Mouse (Mus musculus): ENCODE results near the gene Gm28374.
"Not testable (repeated sequence)": the region's sequence is repeated elsewhere in the genome, so short reads cannot be mapped to it uniquely, and the experiment has no call there.

The Gm28374 gene

DNA sequence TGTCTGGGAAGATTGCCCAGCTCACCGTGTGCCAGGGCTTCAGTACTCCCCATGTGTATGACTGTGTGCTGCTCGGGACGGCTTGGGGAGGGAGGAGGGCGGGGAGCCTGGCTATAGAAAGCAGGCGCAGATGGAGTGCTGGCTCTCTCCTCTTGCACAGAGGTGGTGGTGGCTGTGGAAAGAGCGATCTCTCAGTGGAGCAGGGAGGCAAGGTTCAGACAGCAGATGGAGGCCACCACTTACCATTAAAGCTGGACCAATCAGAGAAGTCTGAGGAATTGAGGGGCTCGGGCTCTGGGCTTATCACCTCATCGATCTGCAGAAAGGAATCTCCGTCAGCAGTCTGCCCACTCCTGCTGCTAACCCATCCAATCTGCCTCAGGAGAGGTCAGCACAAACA, at the start of gene Gm28374:
Gene Gm28374, minus strand, starts transcription at position 101 of the 400 bp plus-strand sequence.
- DNase-seq (ENCODE audit: low spot score in 2 of 2), result no peak

DNA sequence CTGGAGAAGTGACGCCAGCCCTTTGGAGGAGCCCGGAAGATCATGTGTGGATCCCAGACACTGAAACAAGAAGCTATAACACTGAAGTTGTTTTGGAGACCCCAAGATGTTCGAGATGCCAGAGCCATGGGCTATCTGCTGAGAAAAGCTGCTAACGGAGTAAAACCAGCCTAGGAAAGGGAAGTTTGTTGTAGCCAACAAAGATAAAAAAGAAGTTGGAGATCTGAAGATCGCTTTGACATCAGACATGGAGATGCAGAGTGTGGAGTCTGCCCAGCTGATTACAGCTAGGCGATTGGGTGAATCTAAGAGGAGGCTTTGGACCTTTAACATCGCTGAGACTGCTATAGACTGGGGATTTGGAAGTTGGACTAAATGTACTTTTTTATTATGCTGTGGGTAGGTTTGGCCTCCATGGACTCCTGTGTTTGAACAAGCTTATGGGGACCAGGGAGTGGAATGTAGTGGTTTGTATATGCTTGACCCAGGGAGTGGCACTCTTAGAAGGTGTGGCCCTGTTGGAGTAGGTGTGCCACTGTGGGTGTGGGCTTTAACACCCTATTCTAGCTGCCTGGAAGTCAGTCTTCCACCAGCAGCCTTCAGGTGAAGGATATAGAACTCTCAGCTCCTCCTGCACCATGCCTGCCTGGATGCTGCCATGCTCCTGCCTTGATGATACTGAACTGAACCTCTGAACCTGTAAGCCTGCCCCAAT, 48.5 kb upstream of the Gm28374 start:
- not testable (repeated sequence) for DNase-seq (ENCODE audit: low spot score in 2 of 2)

DNA sequence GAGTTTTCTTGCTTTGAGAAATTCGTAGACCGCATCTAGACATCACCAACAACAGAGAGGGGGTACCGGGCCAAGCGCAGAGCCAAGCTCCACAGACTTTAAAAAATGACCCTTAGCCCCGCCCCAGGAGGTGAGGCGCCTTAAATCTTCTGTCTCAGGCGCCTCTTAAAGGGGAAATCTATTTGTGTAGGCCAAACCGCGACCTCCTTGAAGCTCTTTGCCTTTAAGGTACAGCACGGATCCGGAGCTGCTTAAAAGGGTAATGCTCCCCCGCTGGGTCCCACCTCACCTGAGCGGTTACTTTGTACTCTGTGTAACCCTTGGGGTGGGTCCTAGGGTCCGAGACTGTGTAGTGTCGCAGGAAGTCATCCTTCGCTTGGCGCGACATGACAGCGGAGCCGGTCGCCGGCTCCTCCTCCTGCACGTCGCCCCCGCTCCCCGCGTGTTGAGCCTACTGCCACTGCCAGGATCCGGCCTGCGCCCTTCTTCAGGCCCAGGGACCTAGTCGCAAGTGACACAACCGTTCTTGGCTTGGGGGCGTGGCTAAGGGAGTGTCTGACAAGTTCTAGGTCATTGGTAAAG, 45.8 kb upstream of the Gm28374 start, which contains the start of gene Snx15:
Gene Snx15, minus strand, starts transcription at position 545 of the 582 bp plus-strand sequence.
- DNase-seq (ENCODE audit: low spot score in 2 of 2), result peak; percentile 95 to 97

DNA sequence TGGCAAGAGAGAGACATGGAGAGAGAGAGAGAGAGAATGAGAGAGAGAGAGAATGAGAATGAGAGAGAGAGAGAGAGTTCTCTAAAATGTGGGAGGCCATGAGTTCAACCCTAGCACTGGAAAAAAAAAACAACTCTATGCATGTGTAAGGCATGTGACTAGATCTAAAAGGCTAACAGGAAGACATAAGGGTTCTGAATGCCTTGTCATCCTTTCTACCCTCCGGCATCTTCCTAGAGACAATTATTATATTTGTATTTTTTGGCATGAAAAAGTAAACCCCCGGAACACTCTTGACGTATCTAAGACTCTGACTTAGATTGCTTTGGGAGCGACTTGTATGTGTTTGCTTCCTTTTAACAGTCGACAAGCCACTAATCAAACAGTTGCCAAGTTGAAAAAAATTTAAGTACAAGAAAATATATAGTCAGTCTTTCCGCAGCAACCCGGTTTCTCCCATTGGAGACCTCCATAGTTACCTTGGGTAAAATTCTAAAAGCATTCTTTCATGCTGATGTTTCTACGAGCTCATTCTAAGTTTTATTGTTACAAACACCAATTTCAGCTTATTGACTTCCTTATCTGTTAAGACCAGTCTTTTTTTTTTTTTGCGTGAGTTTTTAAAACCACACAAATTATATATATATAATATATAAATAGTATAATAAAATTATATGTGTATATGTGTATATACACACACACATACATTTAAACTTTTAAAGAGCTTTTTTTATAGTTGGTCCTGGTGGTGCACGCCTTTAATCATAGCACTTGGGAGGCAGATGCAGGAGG, 44.9 kb upstream of the Gm28374 start:
- no peak for DNase-seq (ENCODE audit: low spot score in 2 of 2)

DNA sequence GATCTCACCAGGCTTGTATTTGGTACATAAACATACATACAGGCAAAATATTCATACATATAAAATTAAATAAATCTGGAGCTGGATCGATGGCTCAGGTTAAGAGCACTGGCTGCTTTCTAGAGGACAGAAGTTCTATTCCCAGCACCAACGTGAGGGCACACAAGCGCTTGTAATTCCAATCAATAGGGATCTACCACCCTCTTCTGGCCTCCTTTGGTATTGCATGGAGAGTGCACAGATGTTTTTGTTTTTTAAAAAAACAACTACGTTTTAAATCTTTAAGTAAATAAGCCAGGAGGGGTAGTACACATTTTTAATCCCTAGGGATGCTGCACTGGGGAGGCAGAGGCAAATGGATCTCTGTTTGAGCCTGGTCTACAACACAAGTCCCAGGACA, 44.2 kb upstream of the Gm28374 start:
- DNase-seq (ENCODE audit: low spot score in 2 of 2), result peak; percentile 54 to 64

DNA sequence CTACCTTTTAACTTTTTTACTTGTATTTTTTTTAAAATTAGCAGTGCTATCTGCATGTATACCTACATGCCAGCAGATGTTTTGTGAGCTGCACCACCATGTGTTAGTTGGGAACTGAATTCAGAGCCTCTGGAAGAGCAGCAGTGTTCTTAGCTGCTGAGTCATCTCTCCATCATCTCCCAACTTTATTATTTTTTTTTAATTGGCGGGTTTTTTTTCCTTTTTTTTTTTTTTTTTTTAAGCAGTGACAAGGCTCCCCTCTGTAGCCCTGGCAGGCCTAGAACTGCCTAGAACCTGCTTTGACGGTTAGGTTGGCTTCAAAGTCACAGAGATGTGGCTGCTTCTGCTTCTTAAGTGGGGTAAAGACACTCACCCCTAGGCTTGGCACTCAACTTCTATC, 42.8 kb upstream of the Gm28374 start:
- no peak for DNase-seq (ENCODE audit: low spot score in 2 of 2)

DNA sequence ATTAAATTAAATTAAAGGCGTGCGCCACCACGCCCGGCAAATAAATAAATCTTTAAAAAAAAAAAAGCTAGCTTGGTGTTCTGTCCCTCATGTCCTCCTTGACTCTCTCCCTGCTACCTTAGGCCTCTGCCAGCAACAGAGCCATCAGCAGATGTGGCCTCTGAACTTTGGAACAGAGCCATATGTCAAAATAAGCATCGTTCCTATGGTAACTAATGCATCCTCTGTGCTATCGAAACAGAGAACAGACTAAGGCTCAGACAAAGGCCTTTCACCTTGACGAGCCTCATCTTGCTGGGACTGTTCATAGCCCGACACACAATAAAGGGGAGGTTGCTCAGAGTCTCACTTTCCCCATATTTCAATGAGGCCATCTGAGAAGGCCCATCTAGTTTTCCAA, 41.3 kb upstream of the Gm28374 start:
- DNase-seq (ENCODE audit: low spot score in 2 of 2), result no peak

DNA sequence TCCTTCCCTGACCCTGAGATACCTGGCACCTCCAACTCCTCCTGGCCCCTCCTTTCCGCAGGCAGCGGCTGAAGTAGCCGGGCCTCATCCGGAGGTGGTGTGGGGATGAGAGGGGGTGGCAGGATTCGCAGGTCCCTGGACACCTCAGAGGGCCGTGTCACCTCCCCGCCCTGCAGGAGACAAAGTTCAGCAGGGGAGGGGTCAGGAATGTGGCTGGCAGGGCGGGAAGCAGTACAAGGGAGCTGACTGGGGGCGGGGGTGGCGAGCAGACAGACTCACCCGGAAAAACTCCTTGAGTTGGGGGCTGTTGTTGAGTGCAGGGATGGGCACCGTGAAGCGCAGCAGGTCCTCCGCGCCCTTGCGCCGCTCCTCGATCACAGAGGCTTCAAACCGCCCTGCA, 39.7 kb upstream of the Gm28374 start:
- DNase-seq (ENCODE audit: low spot score in 2 of 2), result no peak

DNA sequence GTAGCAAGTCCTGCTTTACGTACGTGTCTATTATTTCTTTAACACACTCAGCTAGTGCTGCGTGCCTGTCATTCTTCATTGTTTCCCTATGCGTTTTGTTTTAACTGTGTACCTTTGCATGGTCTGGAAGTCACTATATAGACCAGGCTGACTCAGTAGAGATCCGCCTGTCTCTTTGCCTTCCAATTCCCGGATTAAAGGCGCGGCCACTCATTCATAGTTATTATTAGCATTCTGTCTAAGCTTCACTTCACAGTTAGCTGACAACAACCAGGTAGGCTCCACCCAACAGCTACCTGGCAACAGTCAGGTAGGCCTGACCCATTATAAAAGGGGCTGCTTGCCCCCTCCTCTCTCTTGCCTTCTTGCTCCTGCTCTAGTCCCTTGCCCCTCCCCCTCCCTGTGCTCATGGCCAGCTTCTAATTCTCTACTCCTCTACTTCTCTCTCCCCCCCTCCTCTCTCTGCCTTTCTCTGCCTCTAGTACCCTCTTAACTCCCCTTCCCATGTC, 36.7 kb upstream of the Gm28374 start:
- DNase-seq (ENCODE audit: low spot score in 2 of 2), result no peak

DNA sequence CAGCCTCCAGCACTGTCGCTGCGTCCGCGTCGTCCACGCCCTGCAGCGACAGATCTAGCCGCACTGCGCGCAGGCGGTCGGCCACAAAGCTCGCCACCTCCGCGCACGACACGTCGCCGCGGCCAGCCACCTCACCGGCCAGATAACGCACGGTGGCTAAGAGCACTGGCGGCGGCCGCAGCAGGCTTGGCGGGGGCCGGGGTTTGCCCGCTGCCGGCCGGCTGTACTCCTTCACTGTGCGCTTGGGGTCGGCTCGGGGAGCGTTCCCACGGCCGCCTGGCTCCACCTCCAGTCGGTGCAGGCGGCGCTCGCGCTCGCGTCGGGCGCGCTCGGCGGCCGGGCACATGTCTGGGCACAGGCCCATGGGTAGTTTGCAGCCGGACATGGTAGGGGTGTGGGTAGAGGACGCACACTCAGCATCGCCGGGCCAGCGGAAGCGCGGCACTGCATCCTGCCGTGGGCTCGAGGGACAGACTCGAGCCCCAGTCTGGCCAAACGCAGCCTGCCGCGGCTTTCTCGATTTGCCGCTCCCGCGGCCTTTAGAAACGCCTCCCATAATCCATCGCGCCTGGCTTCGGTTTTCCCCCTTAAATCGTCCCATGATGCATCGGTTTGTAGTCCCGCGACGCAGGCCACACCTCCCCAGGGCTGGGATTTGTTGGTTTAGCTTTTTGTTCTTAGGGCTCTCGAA, 36.1 kb upstream of the Gm28374 start, which contains the start of gene Sac3d1:
Gene Sac3d1, minus strand, starts transcription at position 665 of the 691 bp plus-strand sequence.
- DNase-seq (ENCODE audit: low spot score in 2 of 2), result peak; percentile 84 to 85

DNA sequence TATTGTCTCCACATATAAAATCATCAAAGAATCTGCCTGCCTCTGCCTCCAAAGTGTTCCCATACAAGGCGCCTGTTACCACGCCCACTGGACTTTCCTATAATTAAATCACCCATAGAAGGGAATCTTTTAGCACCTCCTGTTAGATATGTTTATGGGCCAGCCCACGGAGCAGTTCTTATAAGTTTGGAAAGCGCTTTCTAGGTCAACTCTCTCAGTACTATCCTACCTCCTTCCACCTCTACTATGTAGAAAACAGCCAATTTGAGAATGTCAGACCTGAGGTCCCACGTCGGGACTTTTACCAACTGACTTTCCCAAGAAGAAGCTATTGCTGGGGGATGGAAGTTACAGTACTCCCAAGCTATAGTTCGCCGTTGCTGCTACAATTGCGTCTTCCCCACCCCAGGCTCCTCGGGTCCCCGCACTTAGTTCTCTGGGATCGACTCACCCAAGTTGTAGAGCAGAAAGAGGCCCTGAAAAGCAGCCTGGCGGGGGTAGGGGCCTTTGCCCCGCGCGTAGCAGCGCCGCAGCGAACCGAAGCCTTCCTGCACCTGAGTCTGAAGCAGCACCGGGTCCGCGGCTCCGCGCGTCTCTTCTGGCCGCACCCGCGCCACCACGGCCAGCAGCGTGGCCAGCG, 35.4 kb upstream of the Gm28374 start:
- no peak for DNase-seq (ENCODE audit: low spot score in 2 of 2)

DNA sequence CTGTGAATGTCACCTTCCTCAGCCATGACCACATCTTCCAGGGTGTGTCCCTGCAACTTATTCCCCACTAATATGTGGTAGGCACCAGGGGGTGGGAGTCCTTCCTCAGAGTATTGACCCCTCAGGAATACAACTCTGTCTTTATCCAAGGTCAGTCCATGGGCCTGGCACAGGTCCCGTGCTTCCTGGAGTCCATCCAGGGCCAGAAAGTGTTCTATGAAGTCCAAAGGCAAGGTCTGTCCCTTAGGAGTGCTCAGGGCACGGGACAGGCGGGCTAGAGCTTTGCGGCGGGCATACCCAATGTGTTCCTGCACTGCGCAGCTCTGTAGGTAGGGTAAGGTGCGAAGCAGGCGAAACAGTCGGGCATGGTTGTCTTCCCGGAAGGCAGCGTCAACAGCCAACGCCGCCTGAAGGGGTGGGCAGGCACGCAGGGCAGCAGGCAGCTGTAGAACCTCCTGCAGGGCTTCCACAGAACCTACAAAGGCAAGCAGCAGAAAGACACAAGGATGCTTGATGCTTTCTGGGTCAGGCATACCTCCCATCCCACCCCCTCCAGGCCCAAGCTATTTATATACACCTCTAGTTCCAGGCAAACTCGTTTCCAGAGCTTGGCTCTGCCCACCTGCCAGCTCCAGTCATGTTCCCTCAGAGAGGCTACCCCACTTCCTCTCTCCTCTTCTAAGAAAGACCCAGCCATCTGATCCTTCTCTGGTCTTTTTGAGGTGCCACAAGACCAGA, 34.2 kb upstream of the Gm28374 start:
- no peak for DNase-seq (ENCODE audit: low spot score in 2 of 2)

DNA sequence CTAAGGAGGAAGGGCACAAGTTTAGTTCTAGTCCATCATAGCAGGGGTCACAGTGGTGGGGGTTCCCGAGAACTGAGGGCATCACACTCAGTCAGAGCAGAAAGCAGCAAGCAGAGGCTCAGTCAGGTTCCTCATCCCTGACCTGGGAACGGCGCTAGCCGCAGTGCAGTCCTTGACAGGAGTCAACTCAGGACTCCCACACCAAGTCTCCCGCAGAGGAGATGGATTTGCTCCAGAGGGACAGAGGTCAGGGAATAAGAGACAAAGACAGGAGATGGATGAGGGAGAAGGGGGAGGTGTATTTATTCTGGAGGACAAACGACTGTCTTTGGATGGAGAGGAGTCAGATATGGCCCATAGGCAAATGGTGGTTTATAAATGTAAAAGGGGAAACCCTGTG, 31.1 kb upstream of the Gm28374 start:
- DNase-seq (ENCODE audit: low spot score in 2 of 2), result no peak

DNA sequence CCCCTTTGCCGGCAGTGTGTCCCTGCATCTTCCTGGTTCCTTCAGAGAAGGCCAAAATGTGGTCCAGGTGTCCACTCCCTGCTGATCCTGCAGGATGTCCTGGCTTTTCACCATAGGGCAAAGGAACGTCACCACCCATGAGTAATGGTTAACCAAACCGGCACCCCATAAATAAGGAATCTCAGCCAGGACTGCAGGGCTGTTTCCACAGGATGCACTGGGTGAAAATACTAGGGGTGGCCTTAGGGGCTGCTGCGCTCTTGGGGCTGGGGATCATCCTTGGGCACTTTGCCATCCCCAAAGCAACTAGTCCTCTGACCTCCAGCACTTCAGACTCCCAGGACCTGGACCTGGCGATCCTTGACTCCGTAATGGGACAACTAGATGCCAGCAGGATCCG, 23.5 kb upstream of the Gm28374 start, which contains the start of gene Naaladl1:
Gene Naaladl1, plus strand, starts transcription at position 197 of the 400 bp plus-strand sequence.
- no peak for DNase-seq (ENCODE audit: low spot score in 2 of 2)

DNA sequence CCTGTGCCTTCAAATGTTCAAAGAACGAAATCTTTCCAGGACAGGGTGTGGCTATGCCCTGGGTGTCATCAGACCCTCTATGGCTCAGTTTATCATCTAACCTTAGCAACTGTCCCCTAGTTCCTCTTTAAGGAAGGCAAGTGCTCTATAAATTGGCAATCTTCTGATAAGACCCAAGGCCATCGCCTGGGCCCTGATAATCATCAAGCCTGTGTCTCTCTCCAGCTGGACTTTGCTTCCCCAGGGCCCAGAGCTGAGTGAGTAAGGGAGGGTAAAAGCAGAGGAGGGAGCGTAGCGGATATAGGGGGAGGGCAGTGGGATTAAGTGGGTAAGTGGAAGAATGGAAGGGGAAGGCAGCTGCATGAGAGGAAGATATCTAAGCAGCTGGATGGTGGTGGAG, 22.4 kb upstream of the Gm28374 start:
- no peak for DNase-seq (ENCODE audit: low spot score in 2 of 2)

DNA sequence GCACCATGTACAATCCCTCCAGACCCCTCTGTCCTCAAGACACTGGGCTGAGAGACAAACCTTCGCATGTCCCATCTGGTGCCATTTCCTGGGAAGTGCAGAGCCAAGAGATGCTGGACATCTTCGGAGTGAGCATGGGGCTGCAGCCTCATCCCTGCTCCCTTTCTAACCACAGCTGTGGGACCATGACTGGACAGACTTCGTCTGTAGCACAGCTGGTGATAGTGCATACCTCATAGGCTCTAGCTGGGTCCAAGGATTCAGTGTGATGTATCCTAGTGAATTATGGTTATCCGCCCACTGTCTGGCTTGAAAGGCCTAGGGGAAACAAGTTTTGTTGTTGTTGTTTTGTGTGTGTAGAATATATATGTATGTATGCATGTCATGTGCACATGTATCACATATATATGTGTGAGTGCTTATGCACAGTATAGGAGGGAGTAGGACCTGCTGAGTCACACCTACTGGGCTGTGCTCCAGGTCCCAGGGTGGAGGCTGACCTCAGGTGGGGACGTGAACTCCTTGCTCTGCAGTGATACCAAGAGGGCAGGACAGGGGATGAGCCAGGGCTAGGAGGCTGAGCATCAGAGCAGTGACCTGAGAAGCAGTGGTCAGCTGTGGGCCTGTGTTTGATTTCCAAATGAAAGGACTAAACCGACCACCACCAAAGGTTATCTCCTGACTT, 20.3 kb upstream of the Gm28374 start:
- no peak for DNase-seq (ENCODE audit: low spot score in 2 of 2)

DNA sequence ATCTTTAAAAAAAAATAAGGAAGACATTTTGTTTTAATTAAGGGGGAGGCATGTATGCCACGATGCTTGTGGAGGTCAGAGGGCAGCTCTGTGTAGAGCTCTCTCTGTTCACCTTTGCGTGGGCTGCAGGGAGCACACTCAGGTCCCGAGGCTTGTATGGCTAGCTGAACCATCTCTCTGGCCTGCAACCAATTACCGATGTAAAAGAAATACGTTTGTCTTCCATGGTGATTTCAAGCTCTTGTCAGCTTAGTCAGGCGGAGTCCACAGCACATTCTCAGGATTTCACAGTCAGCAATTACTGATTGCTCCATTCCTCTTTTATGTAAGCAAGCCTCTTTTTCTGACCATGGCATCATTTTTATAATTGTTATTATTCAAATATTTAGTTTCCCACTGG, 19.1 kb upstream of the Gm28374 start:
- no peak for DNase-seq (ENCODE audit: low spot score in 2 of 2)

DNA sequence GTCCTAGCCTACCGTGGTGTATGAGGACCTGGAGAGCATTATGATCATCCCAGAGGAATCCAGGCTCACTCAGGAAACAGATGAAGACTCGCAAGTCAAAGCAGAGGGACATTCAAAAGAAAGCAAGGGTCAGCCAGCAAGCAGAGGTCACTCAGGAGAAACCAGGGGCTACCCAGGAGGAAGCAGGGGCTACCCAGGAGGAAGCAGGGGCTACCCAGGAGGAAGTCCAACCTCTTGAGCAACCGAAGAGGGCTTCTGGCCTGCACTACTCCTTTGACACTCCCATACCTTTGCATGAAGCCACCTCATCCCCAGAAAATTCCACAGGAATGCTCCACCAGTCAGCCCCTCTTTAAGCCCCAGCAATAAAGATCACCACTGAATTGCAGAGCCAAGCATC, 15.8 kb upstream of the Gm28374 start:
- no peak for DNase-seq (ENCODE audit: low spot score in 2 of 2)

DNA sequence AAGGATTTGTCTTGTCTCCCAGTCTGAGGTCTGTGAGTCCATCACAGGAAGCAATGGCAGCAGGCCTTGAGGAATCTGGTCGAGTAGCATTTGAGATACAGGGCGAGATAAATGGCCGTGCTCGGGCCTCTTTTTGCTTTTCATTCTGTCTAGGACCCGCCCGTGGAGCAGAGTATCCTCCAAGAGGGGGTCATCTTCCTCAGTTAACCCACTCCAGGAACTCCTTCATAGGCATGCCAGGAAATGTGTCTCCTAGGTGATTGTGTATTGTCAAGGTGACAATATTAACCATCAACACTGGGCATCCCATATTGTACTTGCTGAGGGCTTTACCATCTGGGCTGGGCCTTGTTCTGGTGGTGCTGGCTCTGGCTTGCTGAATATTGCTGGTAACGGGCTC, 12.1 kb upstream of the Gm28374 start, which contains the start of gene AC131692.1:
Gene AC131692.1, plus strand, starts transcription at position 301 of the 400 bp plus-strand sequence.
- DNase-seq (ENCODE audit: low spot score in 2 of 2), result no peak

DNA sequence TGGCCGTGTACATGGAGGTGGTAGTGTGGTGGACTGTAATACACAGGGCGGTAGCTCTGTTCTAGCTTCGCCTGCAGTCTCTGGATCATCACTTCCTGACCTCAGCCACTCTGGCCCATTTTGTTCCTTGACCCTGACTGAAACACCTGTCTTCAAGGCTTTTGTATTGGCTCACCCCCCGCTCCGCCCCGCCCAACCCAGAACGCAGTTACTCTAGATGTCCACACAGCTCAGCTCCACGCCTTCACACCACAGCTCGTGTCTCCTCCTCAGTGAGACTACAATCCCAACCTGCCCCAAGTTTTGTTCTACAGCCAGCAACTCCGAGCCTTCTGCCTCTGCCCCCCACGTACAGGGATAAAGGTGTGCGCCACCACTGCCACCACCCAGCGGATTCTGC, 6.8 kb upstream of the Gm28374 start:
- DNase-seq (ENCODE audit: low spot score in 2 of 2), result no peak

Measured in natural killer cell, adult 2 months (primary cell).